Mouse (Mus musculus) erythroblast, adult 5-6 weeks (primary cell): Measurements from ENCODE around the gene Gm3286. TPM values are rescaled to one million over a fixed set of nuclear protein-coding genes. Genes with fewer than 3 reads are reported as not detected.
"Not testable (repeated sequence)": the region's sequence is repeated elsewhere in the genome, so short reads cannot be mapped to it uniquely, and the experiment has no call there.

ENCODE experiments used
- ATAC-seq: replicated peaks from 2 replicates; pipeline ENCODE4 v1.8.0; 2016; ENCODE audit warnings: moderate number of reproducible peaks, mild to moderate bottlenecking, moderate TSS enrichment, inconsistent platforms; ENCODE audit not compliant: poor library complexity, low FRiP score, severe bottlenecking
- total RNA-seq, 2 experiments: library from RNA; stranded (forward) in 1 of 2; stranded (reverse) in 1 of 2; fragments of 150-400 nt in 1 of 2; fragments of 200-764, 138-1000 nt in 1 of 2; gene quantifications; 2 replicates each; pipeline versions ENCODE4 v1.2.3 to v1.2.4; 2015 to 2017; ENCODE audit warnings: low replicate concordance in 2 of 2

The Gm3286 gene
- total RNA-seq (2015; ENCODE audit: low replicate concordance) (not detected in 2 replicates), total RNA-seq (2017; ENCODE audit: low replicate concordance) (1.4 TPM in 1 of 2 replicates, not detected in the other)

DNA sequence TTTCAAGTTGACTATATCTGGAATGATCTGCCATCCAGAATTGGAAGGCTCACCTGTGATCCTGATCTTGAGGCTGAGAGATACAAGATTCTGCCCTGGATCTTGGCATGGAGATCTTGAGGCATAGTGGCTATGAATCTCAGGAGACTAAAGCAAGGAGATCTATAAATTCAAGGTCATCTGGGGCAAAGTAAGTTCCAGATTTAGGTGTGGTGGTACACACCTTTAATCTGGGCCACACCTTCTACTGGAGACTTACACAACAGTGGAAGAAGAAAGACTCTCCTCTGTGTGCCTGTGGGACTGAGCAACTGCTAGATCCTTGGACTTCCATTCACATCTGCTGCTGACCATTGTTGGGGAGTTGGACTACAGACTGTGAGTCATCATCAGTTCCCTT, at the start of gene Gm3286:
Gene Gm3286, plus strand, starts transcription at position 301 of the 400 bp plus-strand sequence.
- ATAC-seq, result not testable (repeated sequence)

Other genes with a start within 250 kb of the Gm3286 start
- not detected in 2 replicates for gene Gm10424, start 238.0 kb upstream of the Gm3286 start, total RNA-seq (2015; ENCODE audit: low replicate concordance)
- not detected in 2 replicates for gene Gm10424, start 238.0 kb upstream of the Gm3286 start, total RNA-seq (2017; ENCODE audit: low replicate concordance)
- not detected in 2 replicates for gene Gm3259, start 204.8 kb upstream of the Gm3286 start, total RNA-seq (2015; ENCODE audit: low replicate concordance)
- not detected in 2 replicates for gene Gm3259, start 204.8 kb upstream of the Gm3286 start, total RNA-seq (2017; ENCODE audit: low replicate concordance)
- not detected in 2 replicates for gene D5Ertd577e, start 54.0 kb upstream of the Gm3286 start, total RNA-seq (2015; ENCODE audit: low replicate concordance)
- not detected in 2 replicates for gene D5Ertd577e, start 54.0 kb upstream of the Gm3286 start, total RNA-seq (2017; ENCODE audit: low replicate concordance)
- gene Gm7971, start 84.1 kb downstream of the Gm3286 start, total RNA-seq (2015; ENCODE audit: low replicate concordance), result not detected in 2 replicates
- gene Gm7971, start 84.1 kb downstream of the Gm3286 start, total RNA-seq (2017; ENCODE audit: low replicate concordance), result not detected in 2 replicates
- gene Gm7978, start 225.4 kb downstream of the Gm3286 start, total RNA-seq (2015; ENCODE audit: low replicate concordance), result not detected in 2 replicates
- not detected in 2 replicates for gene Gm7978, start 225.4 kb downstream of the Gm3286 start, total RNA-seq (2017; ENCODE audit: low replicate concordance)
- gene Gm7982, start 231.3 kb downstream of the Gm3286 start, total RNA-seq (2015; ENCODE audit: low replicate concordance), result not detected in 2 replicates
- not detected in 2 replicates for gene Gm7982, start 231.3 kb downstream of the Gm3286 start, total RNA-seq (2017; ENCODE audit: low replicate concordance)